Mouse (Mus musculus) midbrain, embryonic 16.5 days (tissue): ENCODE measurements at regions not wholly inside any gene's neighbourhood (a gene's known extent, or its start where the extent isn't known, plus 50 kb on each side); places are given as distances from the start of the nearest gene placed in this dataset.

Experiments
- ATAC-seq: fragments of 200-750 bp; cut with Nextera tagmentation; 2 replicates; pipeline ENCODE4 v1.8.0; 2017; ENCODE audit warnings: moderate TSS enrichment
- H3K27ac ChIP-seq: fragments of 300-500 bp; sonication (generic); 2 replicates; pipeline ENCODE4 v1.5.1; 2014; ENCODE audit warnings: mild to moderate bottlenecking, low read length, mixed read lengths
- H3K27me3 ChIP-seq: fragments of 300-500 bp; sonication (generic); 2 replicates; pipeline ENCODE4 v1.6.1; 2014; ENCODE audit warnings: low read depth, low read length, mixed read lengths; ENCODE audit not compliant: control insufficient read depth, insufficient read depth
- H3K36me3 ChIP-seq: fragments of 300-500 bp; sonication (generic); 2 replicates; pipeline ENCODE4 v1.6.1; 2014; ENCODE audit warnings: mild to moderate bottlenecking, low read length, moderate library complexity, mixed read lengths; ENCODE audit not compliant: control insufficient read depth, insufficient read depth
- H3K4me1 ChIP-seq: fragments of 300-500 bp; sonication (generic); 2 replicates; pipeline ENCODE4 v1.6.1; 2014; ENCODE audit warnings: mild to moderate bottlenecking, low read length, mixed read lengths; ENCODE audit not compliant: control insufficient read depth, insufficient read depth
- H3K4me2 ChIP-seq: fragments of 300-500 bp; sonication (generic); 2 replicates; pipeline ENCODE4 v1.6.1; 2014; ENCODE audit warnings: mild to moderate bottlenecking, low read length, mixed read lengths
- H3K4me3 ChIP-seq: fragments of 300-500 bp; sonication (generic); 2 replicates; pipeline ENCODE4 v1.5.1; 2014; ENCODE audit warnings: low read depth, mild to moderate bottlenecking, low read length, moderate library complexity, mixed read lengths
- H3K9ac ChIP-seq: fragments of 300-500 bp; sonication (generic); 2 replicates; pipeline ENCODE4 v1.6.1; 2014; ENCODE audit warnings: low read depth, low read length, mixed read lengths
- H3K9me3 ChIP-seq: fragments of 300-500 bp; sonication (generic); replicated peaks from 2 replicates; pipeline ENCODE4 v1.6.1; 2014; ENCODE audit warnings: mild to moderate bottlenecking, low read length, mixed read lengths; ENCODE audit not compliant: control insufficient read depth, poor library complexity, severe bottlenecking
- WGBS: fragments of 180-500 bp; shearing (Covaris S2); extraction: QIAGEN DNeasy Blood & Tissue Kit; methylation state at CpG from one replicate; pipeline ENCODE4 v1.1.7; 2014; 5-methylcytosine and 5-hydroxymethylcytosine counted together

GRCm38 (mm10) chr10:125795323-125795722 lies 170.6 kb upstream of the Lrig3 start:
- no peaks in the 10 kb centered on the region for H3K36me3 ChIP-seq
- no peak overlapping the region for H3K27ac ChIP-seq
- no peak for ATAC-seq
- H3K9me3 ChIP-seq: no peaks in the 10 kb centered on the region
- no peak overlapping the region for H3K9ac ChIP-seq
- H3K4me3 ChIP-seq: no peak overlapping the region
- no peak overlapping the region for H3K4me2 ChIP-seq
- peaks cover 4% of the 10 kb centered on the region for H3K4me1 ChIP-seq
- no peaks in the 10 kb centered on the region for H3K27me3 ChIP-seq
- WGBS: 100% methylated on average over 1 of the region's 1 CpGs

DNA sequence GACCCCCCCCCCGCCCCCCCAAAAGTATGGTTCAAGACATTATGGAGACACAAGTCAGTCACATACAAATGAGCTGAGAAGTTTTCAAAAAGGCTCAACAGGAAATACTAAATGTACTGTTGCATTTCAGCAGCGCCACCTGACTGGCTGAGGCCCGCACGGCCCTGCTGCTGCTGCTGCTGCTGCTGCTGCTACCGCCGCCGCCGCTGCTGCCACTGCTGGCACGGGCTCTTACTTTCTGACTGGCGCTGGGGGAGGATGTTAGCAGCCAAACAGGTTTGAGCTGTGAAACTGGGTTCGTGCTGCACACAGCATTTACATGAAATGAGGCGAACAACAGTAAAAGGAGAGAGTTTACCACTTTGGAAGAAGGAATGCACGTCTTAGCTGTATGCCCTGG lies 167.3 kb upstream of the Lrig3 start:
- no peak overlapping the region for H3K4me3 ChIP-seq
- H3K9me3 ChIP-seq: no peaks in the 10 kb centered on the region
- 0 out of 2 replicates have a peak overlapping the region, but pooled peaks have one; percentile 12 for H3K4me2 ChIP-seq
- H3K4me1 ChIP-seq: peaks cover 4% of the 10 kb centered on the region
- no peaks in the 10 kb centered on the region for H3K27me3 ChIP-seq
- H3K27ac ChIP-seq: no peak overlapping the region
- 12% methylated on average over 13 of the region's 13 CpGs for WGBS
- 0 out of 2 replicates have a peak overlapping the region, but pooled peaks have one; percentile 1 for H3K9ac ChIP-seq
- H3K36me3 ChIP-seq: no peaks in the 10 kb centered on the region
- no peak for ATAC-seq

DNA sequence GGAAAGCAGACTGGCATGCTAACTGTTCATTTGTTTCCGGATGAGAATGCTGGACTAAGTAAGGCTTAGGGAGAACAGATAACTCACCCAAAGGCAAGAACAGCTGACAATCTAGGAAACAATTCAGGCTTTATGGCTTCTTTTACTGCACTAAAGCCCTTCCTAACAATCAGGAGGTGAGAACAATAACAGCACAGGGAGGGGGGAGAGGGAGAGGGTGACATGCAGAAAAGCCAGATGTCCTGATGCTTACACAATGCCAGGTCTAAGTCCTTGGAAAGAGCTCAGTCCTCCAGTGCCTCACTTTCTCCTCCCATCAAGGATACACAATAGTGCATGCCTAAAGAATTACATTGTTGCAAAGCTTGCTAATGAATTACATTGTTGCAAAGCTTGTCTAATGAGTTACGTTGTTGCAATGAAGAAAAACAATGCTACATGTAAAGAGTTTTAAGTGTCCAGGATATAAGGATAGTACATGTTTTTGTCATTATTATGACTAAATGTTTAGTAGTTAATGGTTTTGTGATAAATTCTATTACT lies 165.3 kb upstream of the Lrig3 start:
- no peak overlapping the region for H3K4me2 ChIP-seq
- H3K9ac ChIP-seq: no peak overlapping the region
- peaks cover 4% of the 10 kb centered on the region for H3K4me1 ChIP-seq
- 31% methylated on average over 2 of the region's 2 CpGs for WGBS
- H3K9me3 ChIP-seq: no peaks in the 10 kb centered on the region
- no peak overlapping the region for H3K4me3 ChIP-seq
- no peaks in the 10 kb centered on the region for H3K27me3 ChIP-seq
- no peak overlapping the region for H3K27ac ChIP-seq
- no peak for ATAC-seq
- H3K36me3 ChIP-seq: no peaks in the 10 kb centered on the region

GRCm38 (mm10) chr10:125801450-125801849 lies 164.5 kb upstream of the Lrig3 start:
- no peak overlapping the region for H3K27ac ChIP-seq
- peaks cover 4% of the 10 kb centered on the region for H3K4me1 ChIP-seq
- no peaks in the 10 kb centered on the region for H3K36me3 ChIP-seq
- no peak overlapping the region for H3K4me2 ChIP-seq
- WGBS: 59% methylated on average over 4 of the region's 4 CpGs
- H3K4me3 ChIP-seq: no peak overlapping the region
- H3K9ac ChIP-seq: no peak overlapping the region
- no peaks in the 10 kb centered on the region for H3K9me3 ChIP-seq
- no peak for ATAC-seq
- H3K27me3 ChIP-seq: no peaks in the 10 kb centered on the region

DNA sequence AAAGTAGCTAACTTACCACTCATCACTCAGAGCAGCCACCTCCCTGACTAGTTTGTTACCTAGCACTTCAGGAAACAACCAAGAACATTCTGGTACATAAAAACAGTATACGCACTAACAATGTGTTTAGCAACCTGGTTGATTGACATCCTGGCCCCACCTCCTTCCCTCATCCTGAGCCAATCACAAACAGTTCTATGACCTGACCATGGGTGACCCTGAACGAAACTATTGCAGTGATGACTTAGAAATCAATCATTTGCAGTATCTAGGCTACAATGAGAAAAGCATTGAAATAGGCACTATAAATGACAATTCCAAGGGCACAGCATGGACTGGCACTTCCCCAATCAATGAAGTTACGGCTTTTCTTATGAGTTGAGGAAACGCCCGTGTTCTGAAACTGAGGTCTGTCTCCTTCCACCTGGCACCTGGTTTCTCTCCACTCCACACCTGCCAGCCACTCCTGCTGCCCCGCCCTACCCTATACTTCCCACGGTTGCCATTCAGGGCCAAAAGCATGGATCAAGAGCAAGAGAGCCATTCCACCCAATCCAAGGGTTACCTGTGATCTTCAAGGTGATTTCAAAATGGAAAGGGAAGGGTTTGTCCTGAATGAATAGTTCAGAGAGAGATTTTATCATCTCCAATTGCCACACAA lies 162.9 kb upstream of the Lrig3 start:
- Histone ChIP-seq H3K9ac (no peak overlapping the region), H3K36me3 (no peaks in the 10 kb centered on the region), H3K4me1 (peaks cover 4% of the 10 kb centered on the region), H3K27me3 (no peaks in the 10 kb centered on the region), H3K4me2 (no peak overlapping the region), H3K9me3 (no peaks in the 10 kb centered on the region), H3K27ac (no peak overlapping the region), H3K4me3 (no peak overlapping the region)
- no peak for ATAC-seq
- 95% methylated on average over 7 of the region's 7 CpGs for WGBS

DNA sequence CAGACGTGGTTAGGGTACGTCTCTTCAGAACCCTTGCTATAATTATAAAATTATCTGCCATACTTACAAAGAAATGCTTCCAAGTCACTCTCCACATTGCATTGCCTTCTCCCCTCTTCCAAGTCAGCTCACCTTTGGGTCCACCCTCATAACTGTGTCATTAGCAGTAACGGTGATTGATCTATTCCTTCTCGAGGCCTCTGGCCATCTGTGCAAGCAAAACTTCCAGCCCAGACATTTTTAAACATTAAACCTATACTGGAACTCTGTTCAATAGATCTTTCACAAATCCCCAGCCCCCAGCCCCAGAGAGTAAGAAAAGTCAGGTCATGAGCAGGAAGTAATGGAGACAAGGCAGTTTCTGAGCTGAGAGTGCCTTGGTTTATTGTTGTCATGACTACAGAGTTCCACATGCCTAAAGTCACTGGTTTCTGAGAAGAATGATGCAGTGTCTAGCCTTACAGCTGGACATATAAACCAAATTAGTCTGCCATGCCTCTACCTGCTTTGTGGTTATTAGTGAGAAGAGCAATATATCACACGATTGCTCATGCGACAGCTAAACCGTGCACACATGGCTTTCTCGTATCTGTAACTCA lies 156.1 kb upstream of the Lrig3 start:
- H3K4me3 ChIP-seq: no peak overlapping the region
- no peak overlapping the region for H3K4me2 ChIP-seq
- no peaks in the 10 kb centered on the region for H3K27me3 ChIP-seq
- H3K27ac ChIP-seq: no peak overlapping the region
- H3K4me1 ChIP-seq: no peaks in the 10 kb centered on the region
- WGBS: 82% methylated on average over 8 of the region's 8 CpGs
- no peak overlapping the region for H3K9ac ChIP-seq
- no peaks in the 10 kb centered on the region for H3K9me3 ChIP-seq
- no peaks in the 10 kb centered on the region for H3K36me3 ChIP-seq
- no peak for ATAC-seq

GRCm38 (mm10) chr10:125810590-125810989 lies 155.4 kb upstream of the Lrig3 start:
- Histone ChIP-seq H3K9ac (no peak overlapping the region), H3K27me3 (no peaks in the 10 kb centered on the region), H3K4me3 (no peak overlapping the region), H3K4me1 (no peaks in the 10 kb centered on the region), H3K27ac (no peak overlapping the region), H3K9me3 (no peaks in the 10 kb centered on the region), H3K4me2 (no peak overlapping the region), H3K36me3 (no peaks in the 10 kb centered on the region)
- 61% methylated on average over 3 of the region's 3 CpGs for WGBS
- no peak for ATAC-seq

GRCm38 (mm10) chr10:125814191-125814887 lies 151.6 kb upstream of the Lrig3 start:
- H3K9ac ChIP-seq: no peak overlapping the region
- H3K9me3 ChIP-seq: no peaks in the 10 kb centered on the region
- H3K27ac ChIP-seq: no peak overlapping the region
- H3K4me3 ChIP-seq: no peak overlapping the region
- H3K4me2 ChIP-seq: no peak overlapping the region
- H3K4me1 ChIP-seq: no peaks in the 10 kb centered on the region
- no peaks in the 10 kb centered on the region for H3K27me3 ChIP-seq
- 83% methylated on average over 7 of the region's 7 CpGs for WGBS
- no peak for ATAC-seq
- H3K36me3 ChIP-seq: no peaks in the 10 kb centered on the region

GRCm38 (mm10) chr10:125832134-125832533 lies 133.8 kb upstream of the Lrig3 start:
- Histone ChIP-seq H3K36me3 (no peaks in the 10 kb centered on the region), H3K27ac (no peak overlapping the region), H3K4me3 (no peak overlapping the region), H3K9ac (no peak overlapping the region), H3K9me3 (no peaks in the 10 kb centered on the region), H3K4me1 (no peaks in the 10 kb centered on the region), H3K4me2 (no peak overlapping the region), H3K27me3 (no peaks in the 10 kb centered on the region)
- ATAC-seq: no peak
- WGBS: 55% methylated on average over 5 of the region's 5 CpGs
